Mouse (Mus musculus) urinary bladder, adult 2 months (tissue): ENCODE measurements around the gene Spdef. TPM values are rescaled to one million over a fixed set of nuclear protein-coding genes. Genes with fewer than 3 reads are reported as not detected.

Experiments
- DNase-seq: peaks from one replicate; pipeline ENCODE4 v3.0.0; 2022; ENCODE audit warnings: low spot score
- polyA plus RNA-seq: library from polyadenylated mRNA; depleted of rRNA; stranded (reverse); fragments of >200 nt; gene quantifications from 2 replicates; pipeline ENCODE4 v1.2.3, GENCODE M21; 2012

The Spdef gene
- polyA plus RNA-seq, 1 experiment = 0.17 TPM

DNA sequence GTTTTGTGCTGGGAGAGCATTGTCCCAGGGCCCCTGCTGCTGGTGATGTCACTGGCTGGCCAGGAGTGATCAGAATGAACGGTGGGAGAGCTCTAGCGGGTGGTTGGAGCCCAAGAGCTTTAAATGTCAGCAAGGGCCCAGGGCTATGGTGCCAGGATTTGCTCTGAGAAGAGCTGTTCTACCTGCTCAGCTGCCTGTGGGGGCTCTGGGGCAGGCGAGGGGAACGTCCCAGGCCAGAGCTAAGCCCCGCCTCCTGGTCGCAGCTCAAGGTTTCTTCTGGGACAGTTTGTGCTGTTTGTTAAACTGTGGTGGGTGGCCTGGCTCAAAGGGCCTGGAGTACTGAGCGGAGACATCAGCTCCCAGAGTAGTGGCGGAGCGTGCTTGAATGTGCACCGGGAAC, 3.3 kb downstream of the Spdef start:
- no peak for DNase-seq

DNA sequence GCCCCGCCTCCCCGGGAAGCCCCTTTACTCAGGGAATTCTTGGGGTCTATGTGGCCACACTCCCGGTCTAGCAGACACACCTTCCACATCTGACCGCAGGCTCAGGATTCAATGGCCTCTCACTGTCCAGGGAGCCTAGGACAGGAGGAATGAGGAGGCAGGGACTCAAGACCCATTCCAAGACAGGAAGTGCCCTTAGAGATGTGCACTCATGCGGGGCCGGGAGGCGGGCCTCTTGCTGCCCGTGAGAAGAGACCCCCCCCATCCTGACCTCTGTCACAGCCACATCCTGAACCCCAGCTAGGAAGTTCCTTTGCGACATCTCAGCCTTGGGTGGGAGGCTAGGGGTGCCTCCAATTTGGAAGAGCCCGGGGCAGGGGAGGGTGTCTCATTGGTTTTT, 3.7 kb downstream of the Spdef start:
- no peak for DNase-seq

DNA sequence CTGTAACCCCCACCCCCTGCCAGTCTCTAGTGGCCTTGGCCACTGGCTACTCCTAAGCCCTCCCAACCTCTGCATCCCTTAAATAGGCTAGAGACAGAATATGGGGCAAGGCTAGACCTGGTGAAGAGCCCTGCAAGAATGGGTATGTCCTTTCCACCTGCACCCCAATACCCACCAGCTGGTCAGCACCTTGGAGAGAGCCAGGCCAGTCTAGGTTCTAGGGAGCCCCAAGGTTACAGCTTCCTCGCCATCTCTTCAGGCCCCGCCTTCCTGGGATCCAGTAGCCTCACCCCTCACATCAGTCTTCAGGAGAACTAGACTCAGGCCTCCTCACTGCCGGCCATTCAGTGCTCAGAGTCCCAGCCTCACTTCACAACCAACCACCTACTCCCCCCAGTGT, 4.4 kb downstream of the Spdef start:
- no peak for DNase-seq

DNA sequence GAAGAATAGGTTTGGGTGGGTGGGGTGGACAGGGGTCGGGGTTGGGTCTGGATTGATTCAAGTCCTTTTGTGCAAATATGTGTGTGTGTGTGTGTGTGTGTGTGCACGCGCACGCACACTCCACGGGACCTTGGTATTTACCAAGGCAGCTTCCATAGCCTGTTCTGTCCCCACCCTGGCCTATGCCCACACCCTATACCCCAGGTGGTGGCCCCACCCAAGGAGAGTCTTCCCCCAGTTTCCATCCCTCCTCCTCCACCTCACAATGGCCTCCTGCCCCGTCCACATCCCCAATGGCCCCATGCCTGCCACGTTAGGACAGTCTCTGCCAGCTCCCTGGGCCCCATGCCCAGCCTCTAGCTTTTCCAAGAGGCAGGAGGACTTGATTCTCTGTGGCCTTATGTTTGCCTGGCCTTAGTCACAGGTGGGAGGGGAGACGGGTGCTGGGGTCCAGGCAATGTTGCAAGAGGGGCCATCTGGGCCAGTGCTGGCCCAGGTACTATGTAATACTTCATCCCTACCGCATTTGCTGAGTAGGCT, 7.6 kb downstream of the Spdef start:
- no peak for DNase-seq

DNA sequence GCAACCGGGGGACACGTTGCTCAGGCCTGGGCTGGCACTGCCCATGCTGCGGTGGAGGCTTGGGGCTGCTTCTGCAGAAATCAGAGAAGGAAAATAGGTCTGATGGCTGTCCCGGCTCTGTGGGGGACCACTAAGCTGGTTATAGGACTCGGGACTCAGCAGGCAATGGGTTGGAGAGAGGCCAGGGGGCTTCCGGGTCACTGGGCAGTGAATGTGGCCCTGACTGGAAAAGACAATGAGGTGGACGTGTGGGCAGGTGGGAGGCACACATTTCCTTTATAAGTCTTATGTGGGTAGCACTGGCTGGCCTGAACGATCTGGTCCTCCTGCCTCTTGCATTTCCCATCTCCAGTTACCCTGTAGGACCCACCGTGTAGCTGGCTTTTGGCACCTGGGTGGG, 8.4 kb downstream of the Spdef start:
- DNase-seq = no peak

DNA sequence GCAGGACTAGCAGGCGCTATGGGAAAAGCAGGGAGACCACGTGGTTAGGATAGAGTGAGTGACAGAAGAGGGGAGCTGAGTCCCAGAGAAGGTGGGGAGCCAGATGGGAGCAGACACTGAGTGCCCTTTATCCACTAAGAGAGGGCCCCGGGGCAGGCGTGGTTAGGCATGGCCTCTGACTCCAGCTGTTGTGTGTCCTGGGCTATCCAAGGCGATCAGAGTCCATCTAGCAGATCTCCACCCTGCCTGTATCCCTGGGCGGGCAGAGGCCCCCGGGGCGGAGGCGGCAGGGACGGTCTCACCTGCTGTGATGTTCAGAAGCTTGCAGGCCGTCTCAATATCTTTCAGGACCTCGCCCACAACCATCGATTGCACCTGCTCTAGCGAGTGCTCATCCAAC, 9.1 kb downstream of the Spdef start:
- DNase-seq = no peak

DNA sequence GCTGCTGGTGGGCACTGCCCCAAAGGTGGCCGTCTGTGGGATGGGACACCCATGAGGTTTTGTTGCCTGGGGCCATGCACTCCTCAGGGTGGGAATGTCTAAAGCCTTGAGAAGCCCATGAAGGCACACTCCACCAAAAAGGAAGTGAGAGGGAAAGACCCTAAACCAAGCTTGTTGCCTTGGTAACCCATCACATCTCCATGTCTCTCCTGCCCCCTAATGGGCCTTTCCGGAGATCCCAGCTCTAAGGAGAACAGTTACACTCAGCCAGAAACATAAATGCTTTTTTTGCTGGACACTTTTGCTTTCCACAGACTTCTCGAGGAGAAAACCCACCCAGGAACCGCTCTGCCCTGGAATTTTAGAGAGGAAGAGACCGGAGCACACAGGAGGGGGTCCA, 10.5 kb downstream of the Spdef start:
- no peak for DNase-seq

DNA sequence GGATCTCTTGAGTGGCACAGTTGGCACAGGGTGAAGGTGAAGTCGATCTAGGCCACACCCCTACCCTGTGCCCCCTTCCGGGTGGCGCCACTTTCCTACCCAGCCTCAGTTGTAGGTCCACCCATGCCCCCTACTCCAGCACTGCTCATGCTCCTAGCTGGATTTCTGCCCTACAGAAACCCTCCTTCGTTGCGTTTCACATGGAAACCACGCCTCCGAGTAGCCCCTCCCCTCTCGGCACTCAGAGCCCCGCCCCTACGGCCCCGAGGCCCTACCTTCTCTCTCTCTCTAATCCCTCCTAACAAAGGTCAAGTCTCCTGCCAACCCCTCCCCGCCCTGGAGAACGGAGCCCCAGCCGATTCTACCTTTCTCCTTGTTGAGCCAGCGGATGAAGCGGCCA, 12.0 kb downstream of the Spdef start:
- no peak for DNase-seq

DNA sequence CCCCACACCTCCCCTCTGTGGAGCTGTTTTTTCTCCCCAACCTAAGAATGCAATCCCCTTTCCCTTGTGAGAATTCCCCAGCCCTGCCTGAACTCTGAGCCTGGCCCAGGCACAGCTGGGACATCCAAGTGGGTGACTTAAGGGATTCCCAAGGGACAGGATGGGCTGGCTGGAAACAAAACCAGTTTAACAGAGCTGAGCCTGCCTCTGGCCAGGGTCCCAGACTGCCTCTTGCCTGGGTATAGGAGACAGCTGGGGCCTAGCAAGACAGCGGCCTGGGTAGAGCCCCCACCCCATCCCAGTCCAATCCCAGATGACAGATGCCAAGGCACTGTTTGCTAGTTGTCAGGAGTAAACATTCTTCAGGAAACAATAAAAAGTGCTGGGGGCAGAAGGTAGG, 15.9 kb downstream of the Spdef start:
- no peak for DNase-seq

DNA sequence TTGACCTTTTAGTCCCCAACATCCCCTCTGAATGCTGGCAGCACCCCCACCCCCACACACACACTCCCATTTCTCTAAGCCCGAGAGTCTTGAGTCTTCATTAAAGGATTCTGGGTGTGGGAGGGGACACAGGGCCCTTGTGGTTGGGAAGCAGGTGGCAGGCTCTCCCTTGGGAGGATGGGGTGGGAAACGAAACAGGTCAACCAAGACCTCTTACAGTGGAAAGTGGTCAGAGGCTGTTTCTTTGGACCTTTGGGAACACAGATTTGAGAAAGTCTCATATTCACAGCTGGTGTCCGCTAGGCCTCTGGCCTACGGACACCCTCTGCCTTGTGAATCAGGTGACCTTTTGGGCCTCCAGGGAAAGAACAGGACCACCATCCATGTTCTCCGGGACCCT, 19.1 kb downstream of the Spdef start:
- no peak for DNase-seq

DNA sequence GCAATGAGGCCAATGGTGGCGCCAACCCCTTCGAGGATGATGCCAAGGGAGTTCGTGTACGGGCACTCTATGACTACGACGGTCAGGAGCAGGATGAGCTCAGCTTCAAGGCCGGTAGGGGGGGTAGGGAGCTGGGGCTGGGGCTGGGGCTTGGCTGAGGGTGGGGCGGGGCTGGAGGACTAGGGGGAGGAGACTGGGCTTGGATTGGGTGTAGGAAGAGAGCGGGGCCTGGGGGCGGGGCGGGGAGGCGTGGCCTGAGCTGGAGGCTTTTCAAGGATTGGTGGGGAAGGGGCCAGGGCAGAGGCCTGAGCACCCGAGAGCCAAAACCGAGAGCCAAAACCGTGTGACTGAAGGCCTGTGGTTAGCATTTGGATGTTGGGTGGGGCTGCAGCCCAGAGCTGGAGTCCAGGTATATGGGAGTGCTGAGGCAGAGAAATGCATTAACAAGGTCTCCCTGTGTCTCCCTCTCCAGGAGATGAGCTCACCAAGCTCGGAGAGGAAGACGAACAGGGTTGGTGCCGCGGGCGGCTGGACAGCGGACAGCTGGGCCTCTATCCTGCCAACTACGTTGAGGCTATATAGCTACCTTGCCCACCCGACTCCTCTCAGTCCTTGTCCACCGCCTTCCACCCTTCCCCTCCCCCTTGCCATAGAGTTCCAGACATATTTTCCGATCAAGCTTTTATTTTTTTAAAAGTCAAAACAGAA, 20.6 kb downstream of the Spdef start:
- DNase-seq = no peak

DNA sequence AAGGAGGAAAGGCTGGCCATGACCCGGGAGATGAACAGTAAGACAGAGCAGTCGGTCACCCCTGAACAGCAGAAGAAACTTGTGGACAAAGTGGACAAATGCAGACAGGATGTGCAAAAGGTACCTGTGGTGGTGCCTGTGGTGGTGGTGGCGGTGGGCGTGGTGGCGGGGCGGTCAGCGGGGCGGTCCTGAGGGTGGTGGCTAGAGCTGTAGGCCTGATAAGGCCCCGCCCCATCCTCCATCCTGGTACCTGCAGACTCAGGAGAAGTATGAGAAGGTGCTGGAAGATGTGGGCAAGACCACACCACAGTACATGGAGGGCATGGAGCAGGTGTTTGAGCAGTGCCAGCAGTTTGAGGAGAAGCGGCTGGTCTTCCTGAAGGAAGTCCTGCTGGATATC, 23.1 kb downstream of the Spdef start:
- no peak for DNase-seq

DNA sequence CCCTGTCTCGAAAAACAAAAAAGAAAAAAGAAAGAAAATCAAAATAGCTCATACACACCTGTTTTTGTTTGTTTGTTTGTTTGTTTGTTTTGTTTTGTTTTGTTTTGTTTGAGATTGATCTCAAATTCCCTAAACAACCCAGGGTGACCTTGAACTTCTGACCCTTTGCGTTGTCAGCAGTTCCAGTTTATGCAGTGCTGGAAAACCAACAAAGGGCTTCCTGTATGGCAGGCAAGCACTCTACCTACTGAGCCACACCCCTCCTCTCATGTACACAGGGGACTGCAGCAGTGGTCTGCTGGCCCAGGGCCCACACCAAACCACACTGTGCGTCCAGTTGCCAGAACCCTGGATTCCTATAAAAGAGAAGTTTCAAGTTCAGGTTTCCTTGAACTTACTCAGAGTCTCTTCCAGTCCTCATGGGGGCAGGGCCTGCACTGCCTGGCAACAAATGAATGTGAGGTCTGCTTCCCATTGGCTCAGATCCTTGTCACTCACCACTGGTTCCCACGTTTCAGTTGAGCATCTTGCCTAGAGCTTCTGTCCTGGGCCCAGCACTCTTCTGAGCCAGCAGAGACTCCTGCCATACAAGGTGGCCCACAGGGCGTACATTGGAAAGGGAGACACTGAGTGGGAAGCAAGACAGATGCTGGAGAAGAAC, 24.7 kb downstream of the Spdef start:
- DNase-seq = no peak

DNA sequence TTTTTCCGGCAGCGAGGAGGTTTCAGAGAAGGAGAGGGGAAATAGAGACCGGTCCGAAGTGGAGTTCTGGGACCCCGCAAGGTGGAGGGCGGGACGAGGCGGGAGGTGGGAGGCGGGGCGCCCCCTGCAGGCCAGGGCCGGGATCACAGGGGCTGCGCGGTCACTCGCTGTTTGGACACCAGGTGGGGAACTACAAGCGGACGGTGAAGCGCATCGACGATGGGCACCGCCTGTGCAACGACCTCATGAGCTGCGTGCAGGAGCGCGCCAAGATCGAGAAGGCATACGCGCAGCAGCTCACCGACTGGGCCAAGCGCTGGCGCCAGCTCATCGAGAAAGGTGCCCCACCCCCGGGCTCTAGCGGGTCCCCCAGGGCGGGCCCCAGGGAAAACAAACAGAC, 26.2 kb downstream of the Spdef start:
- DNase-seq = no peak

DNA sequence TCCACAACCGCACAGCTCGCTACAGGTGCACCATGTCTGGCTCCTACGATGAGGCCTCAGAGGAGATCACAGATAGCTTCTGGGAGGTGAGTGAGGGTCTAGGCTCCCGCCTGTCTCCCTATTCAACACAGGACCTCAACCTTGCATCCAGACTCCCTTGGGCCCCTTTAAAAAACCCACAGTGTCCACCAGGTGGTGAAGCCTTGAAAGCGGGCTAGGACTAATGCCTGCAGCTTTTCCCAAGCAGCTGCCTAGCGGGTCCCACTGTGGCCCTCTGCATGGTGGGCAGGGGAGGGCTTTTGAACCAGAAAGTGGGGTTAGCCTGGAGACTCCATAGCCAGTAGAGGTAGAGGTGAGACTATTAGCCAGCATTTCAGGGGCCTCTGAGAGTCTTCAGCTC, 26.9 kb downstream of the Spdef start:
- DNase-seq = no peak

DNA sequence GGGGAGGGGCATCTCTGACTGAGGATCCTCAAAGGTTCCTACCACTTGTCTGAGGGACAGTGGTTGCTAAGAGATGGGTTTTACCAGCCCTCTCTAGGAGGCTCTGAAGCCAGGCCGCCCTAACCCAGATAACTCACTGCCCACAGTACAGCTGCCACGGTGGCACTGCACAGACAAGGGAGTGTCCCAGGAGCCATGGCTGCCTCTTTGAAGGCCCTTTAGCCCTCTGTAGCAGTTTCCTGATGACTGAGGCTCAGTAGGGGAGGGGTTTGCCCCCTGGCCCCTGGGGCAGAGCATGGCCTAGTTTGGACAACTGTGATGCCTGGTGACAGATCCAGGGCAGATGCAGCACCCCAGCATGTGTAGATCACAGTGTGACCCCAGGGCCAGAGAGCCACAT, 27.9 kb downstream of the Spdef start:
- no peak for DNase-seq

DNA sequence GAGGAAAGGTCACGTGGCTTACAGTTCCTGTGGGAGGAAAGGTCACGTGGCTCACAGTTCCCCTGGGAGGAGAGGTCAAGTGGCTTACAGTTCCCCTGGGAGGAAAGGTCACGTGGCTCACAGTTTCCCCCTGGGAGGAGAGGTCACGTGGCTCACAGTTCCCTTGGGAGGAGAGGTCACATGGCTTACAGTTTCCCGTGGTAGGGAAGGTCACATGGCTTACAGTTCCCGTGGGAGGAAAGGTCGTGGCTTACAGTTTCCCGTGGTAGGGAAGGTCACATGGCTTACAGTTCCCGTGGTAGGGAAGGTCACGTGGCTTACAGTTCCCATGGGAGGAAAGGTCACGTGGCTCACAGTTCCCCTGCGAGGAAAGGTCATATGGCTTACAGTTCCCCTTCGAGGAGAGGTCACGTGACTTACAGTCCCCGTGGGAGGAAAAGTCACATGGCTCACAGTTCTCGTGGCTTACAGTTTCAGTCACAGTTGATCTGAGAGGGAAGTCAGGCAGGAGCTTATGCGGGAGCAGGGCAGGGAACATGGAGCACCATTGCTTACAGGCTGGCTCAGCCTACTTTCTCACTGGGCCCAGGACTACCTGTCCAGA, 29.0 kb downstream of the Spdef start:
- DNase-seq = no peak

DNA sequence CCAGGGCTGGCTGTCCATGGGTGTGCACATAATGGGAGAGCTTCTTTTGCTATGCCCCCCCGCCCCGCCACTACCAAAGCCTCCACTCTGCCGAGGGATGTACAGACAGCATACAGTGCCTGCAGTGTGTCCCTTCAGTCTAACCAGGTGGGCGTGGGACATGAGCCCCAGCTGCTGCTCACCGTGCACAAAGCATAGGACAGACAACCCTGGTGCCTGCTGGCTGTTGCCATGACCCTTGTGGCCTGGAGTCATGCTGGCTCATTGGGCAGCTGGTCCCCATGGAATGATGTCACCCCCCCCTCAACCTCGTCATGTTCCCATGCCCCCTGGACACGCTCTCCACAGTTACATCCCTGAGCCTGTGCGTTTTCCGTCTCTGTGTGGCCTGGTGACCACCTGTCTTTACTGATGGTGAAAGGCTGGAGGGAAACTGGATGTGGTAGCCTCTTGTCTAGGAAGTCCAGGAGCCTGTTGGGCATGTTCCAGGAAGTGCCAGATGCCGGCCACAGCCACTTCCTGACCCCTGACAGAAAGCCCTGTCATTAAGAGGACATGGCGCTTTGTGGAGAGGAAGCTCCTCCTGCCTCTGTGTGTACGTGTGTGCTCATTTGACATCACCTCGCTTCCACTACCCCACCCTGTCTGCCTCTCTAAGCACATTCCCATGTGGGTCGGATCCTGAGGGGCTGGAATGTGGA, 37.6 kb downstream of the Spdef start:
- DNase-seq = no peak

DNA sequence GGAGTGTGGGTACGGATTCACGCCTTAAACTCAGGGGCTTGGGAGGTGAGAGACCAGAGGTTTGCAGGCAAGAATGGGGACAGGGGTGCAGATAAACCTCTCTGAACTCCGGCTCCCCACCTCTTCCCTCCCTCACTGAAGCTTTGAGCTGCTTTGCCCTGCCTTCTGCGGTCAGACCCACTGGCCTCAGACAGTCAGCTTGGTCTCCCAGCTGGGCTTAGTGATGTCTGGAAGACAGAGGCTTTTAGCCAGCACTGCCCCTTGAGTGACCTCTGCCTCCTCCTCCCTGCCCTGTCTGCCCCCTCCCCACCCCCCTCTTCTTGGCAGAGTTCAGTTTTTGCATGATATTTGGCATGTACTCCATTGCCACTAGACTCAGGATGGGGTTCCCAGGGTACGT, 42.4 kb downstream of the Spdef start:
- DNase-seq = no peak

DNA sequence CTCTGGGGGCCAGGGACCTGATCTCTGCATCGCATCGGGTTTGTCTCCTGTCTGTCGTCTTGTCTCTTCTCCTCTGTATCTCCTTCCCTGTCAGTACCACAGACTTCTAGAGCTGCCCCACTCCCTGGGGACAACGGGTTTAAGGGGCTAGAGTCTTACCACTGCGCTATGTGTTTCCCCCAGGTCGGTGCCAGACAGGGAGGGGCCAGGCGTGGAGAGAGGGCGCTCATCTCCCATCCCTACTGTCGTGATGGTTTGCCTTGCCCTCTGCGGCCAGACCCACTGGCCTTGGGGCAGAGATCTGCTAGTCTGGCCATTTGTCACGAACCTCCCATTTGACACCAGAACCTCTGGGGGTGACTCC, 43.2 kb downstream of the Spdef start:
- DNase-seq = no peak

DNA sequence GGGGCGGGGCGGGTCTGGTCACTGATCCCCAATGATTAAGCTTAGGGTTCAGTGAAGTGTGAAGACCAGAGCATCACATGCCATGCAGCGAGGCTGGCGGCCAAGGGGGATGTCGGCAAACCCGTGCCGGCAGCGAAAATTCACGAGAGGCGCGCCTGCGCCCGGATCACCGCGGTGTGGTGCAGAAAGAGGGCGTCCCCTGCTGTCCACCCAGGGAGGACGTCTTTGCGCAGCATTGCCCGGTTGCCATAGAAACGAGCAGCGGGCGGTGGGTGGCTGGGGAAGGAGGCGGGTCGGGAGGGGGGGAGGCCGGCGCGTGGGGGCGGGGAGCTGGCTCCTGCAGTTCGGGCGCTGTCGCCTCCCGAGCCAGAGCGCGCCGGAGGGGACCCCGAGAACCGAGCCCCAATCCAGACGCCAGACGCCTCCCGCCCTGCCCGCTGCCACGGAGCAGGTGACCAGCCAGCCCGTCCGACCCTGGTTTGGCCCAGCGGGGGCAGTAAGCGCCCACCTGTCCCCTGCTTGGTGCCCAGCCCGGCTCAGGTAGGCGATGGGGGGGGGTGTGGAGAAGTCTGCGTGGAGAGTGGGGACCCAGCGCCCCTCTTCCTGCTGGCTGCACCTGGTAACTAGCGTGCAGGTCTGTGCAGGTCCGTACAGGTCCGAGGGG, 43.7 kb downstream of the Spdef start:
- DNase-seq = no peak
